Comparison of ENCODE assay signal across 21 mouse cellular contexts in genomic region chr12:5282611-5283010, GRCm38 (mm10).
A peak's percentile ranks its signal among the peaks of the same experiment; 100 is the strongest.
DNase-seq lines count a peak whose midpoint lies in the region; ATAC-seq and TF ChIP-seq lines count a peak whose summit lies in the region.
"Had no signal": no experiment of that assay in that cellular context is flagged by ENCODE, and none has a peak within 500 bp of the region (broad histone marks: within the 10 kb centered on the region; RNA-seq: fewer than 3 reads in every experiment).

No protein-coding gene starts in this region.

- no peak overlapping the region for H3K27ac ChIP-seq in embryonic facial prominence, embryonic 14.5 days (replicated peaks; ENCODE audit: low read depth, low read length)
- no peak overlapping the region for H3K27ac ChIP-seq in embryonic facial prominence, embryonic 10.5 days (replicated peaks)
- no peak overlapping the region for H3K27ac ChIP-seq in testis, adult 2 months (ENCODE audit: control insufficient read depth, insufficient read depth, low read depth, low read length)
- H3K27ac ChIP-seq: forebrain, embryonic 12.5 days; heart, embryonic 10.5 days; hindbrain, embryonic 12.5 days had no signal

- WGBS in embryonic facial prominence, embryonic 14.5 days: 53% methylated on average over 2 of the region's 2 CpGs
- 35% methylated on average over 2 of the region's 2 CpGs for WGBS in embryonic facial prominence, embryonic 10.5 days

- H3K4me2 ChIP-seq in embryonic facial prominence, embryonic 14.5 days (ENCODE audit: low read depth, low read length): no peak overlapping the region
- H3K4me2 ChIP-seq: forebrain, embryonic 12.5 days; hindbrain, embryonic 12.5 days had no signal

- peak; percentile 47 for DNase-seq in embryonic facial prominence, embryonic 14.5 days (ENCODE audit: low spot score)
- no peak for DNase-seq in embryonic facial prominence, embryonic 10.5 days (ENCODE audit: low spot score)
- no peak for DNase-seq in testis, postnatal 14 days (ENCODE audit: low spot score)
- no peak for DNase-seq in adipocyte (ENCODE audit: low spot score)
- DNase-seq in embryo, embryonic 10.5 days (ENCODE audit: low spot score): no peak
- DNase-seq: adrenal gland, postnatal 10 days; cerebellum, adult 11-12 months; cerebellum, adult 9-10 months; cerebellum, postnatal 25 days; heart, postnatal 10 days; heart, postnatal 4 days; kidney, adult 11 months had no signal

- peak; percentile 37; the same call in 1 of the 2 replicates for ATAC-seq in embryonic facial prominence, embryonic 14.5 days (ENCODE audit: low read depth)
- ATAC-seq in megakaryocyte progenitor cell, adult 5-6 weeks (replicated peaks; ENCODE audit: poor library complexity): 0 out of 2 replicates have a peak, but pooled peaks have one; percentile 20
- ATAC-seq: forebrain, embryonic 16.5 days; hindbrain, embryonic 16.5 days; inflammation-experienced regulatory T-cells, adult 6 months had no signal

- no peaks in the 10 kb centered on the region for H3K9me3 ChIP-seq in embryonic facial prominence, embryonic 14.5 days (ENCODE audit: control insufficient read depth, low read length)
- H3K9me3 ChIP-seq in embryonic facial prominence, embryonic 10.5 days: no peaks in the 10 kb centered on the region
- H3K9me3 ChIP-seq: forebrain, embryonic 12.5 days; heart, embryonic 10.5 days; hindbrain, embryonic 12.5 days had no signal

- no peaks in the 10 kb centered on the region for H3K36me3 ChIP-seq in embryonic facial prominence, embryonic 14.5 days (ENCODE audit: control insufficient read depth, insufficient read depth, low read length)
- no peaks in the 10 kb centered on the region for H3K36me3 ChIP-seq in embryonic facial prominence, embryonic 10.5 days (replicated peaks)
- H3K36me3 ChIP-seq in testis, adult 2 months (ENCODE audit: control insufficient read depth, insufficient read depth, low read length): no peaks in the 10 kb centered on the region
- H3K36me3 ChIP-seq: forebrain, embryonic 12.5 days; heart, embryonic 10.5 days; hindbrain, embryonic 12.5 days had no signal

- TF ChIP-seq POLR2A in testis, adult 2 months (IDR thresholded peaks at IDR 0.05; ENCODE audit: control insufficient read depth, low read depth, low read length): no peak

- H3K4me3 ChIP-seq in embryonic facial prominence, embryonic 14.5 days (ENCODE audit: low read depth, low read length): no peak overlapping the region
- H3K4me3 ChIP-seq in embryonic facial prominence, embryonic 10.5 days: no peak overlapping the region
- H3K4me3 ChIP-seq in testis, adult 2 months (ENCODE audit: control insufficient read depth, low read depth, low read length): peak overlapping the region; percentile 47
- H3K4me3 ChIP-seq: forebrain, embryonic 12.5 days; heart, embryonic 10.5 days; hindbrain, embryonic 12.5 days had no signal

- H3K27me3 ChIP-seq in embryonic facial prominence, embryonic 14.5 days (replicated peaks; ENCODE audit: control insufficient read depth, insufficient read depth, low read length): no peaks in the 10 kb centered on the region
- no peaks in the 10 kb centered on the region for H3K27me3 ChIP-seq in embryonic facial prominence, embryonic 10.5 days (replicated peaks; ENCODE audit: low read depth, poor library complexity, severe bottlenecking)
- H3K27me3 ChIP-seq in testis, adult 2 months (ENCODE audit: control insufficient read depth, insufficient read depth, low read length): no peaks in the 10 kb centered on the region
- H3K27me3 ChIP-seq: CH12.LX; forebrain, embryonic 12.5 days; hindbrain, embryonic 12.5 days had no signal

- TF ChIP-seq CTCF in testis, adult 2 months (IDR thresholded peaks at IDR 0.05; ENCODE audit: control insufficient read depth, insufficient read depth, insufficient replicate concordance, low read depth, low read length): no peak

- H3K9ac ChIP-seq in embryonic facial prominence, embryonic 14.5 days (ENCODE audit: low read depth, low read length): no peak overlapping the region
- H3K9ac ChIP-seq: forebrain, embryonic 12.5 days; hindbrain, embryonic 12.5 days had no signal

- H3K4me1 ChIP-seq in embryonic facial prominence, embryonic 14.5 days (ENCODE audit: control insufficient read depth, insufficient read depth, low read length): peaks cover 4% of the 10 kb centered on the region; the same call in 1 of the 2 replicates
- H3K4me1 ChIP-seq in embryonic facial prominence, embryonic 10.5 days: peaks cover 30% of the 10 kb centered on the region
- H3K4me1 ChIP-seq in testis, adult 2 months (ENCODE audit: control insufficient read depth, insufficient read depth, low read length): peaks cover 2% of the 10 kb centered on the region; the same call in 1 of the 2 replicates
- H3K4me1 ChIP-seq: heart, embryonic 10.5 days had no signal
